ENCODE assay signal across 23 mouse cellular contexts in genomic region chr5:74380045-74380444, GRCm38 (mm10).
A peak's percentile ranks its signal among the peaks of the same experiment; 100 is the strongest.
DNase-seq lines count a peak whose midpoint lies in the region; ATAC-seq and TF ChIP-seq lines count a peak whose summit lies in the region.
"Had no signal": no experiment of that assay in that cellular context is flagged by ENCODE, and none has a peak within 500 bp of the region (broad histone marks: within the 10 kb centered on the region; RNA-seq: fewer than 3 reads in every experiment).

No protein-coding gene starts in this region.

- no peak for DNase-seq in heart, adult 9 months (ENCODE audit: low spot score in 2 of 2)
- no peak for DNase-seq in heart, postnatal 4 days
- no peak for DNase-seq in stomach, postnatal 0 days (ENCODE audit: low spot score)
- DNase-seq: adrenal gland, adult 2 months; adrenal gland, postnatal 36 days; cerebellum, adult 11 months; cerebellum, adult 8-10 months; cerebellum, postnatal 14 days; embryo, embryonic 11 days; gastrocnemius, postnatal 10 days; heart, postnatal 36 days had no signal

- no peak for TF ChIP-seq EP300 in stomach, postnatal 0 days (optimal IDR thresholded peaks at IDR 0.05)

- no peak overlapping the region for H3K9ac ChIP-seq in heart, embryonic 11.5 days (ENCODE audit: low read depth, low read length)
- no peak overlapping the region for H3K9ac ChIP-seq in heart, embryonic 16.5 days (ENCODE audit: low read length)
- no peak overlapping the region for H3K9ac ChIP-seq in stomach, embryonic 15.5 days
- no peak overlapping the region for H3K9ac ChIP-seq in stomach, postnatal 0 days (ENCODE audit: low read length)
- H3K9ac ChIP-seq: embryonic facial prominence, embryonic 12.5 days; forebrain, embryonic 12.5 days; hindbrain, embryonic 12.5 days had no signal

- no peak overlapping the region for H3K4me2 ChIP-seq in heart, embryonic 11.5 days
- no peak overlapping the region for H3K4me2 ChIP-seq in heart, embryonic 16.5 days (ENCODE audit: low read depth, low read length)
- no peak overlapping the region for H3K4me2 ChIP-seq in stomach, embryonic 15.5 days
- H3K4me2 ChIP-seq in stomach, postnatal 0 days (replicated peaks; ENCODE audit: low read depth) = no peak overlapping the region
- H3K4me2 ChIP-seq: embryonic facial prominence, embryonic 12.5 days; forebrain, embryonic 12.5 days; hindbrain, embryonic 12.5 days had no signal

- TF ChIP-seq CTCF in stomach, postnatal 0 days (IDR thresholded peaks at IDR 0.05; ENCODE audit: low read depth) = no peak

- peak overlapping the region; percentile 29; the same call in 1 of the 2 replicates for H3K27ac ChIP-seq in heart, embryonic 11.5 days (ENCODE audit: low read depth, low read length)
- H3K27ac ChIP-seq in heart, embryonic 16.5 days (ENCODE audit: low read length) = 0 out of 2 replicates have a peak overlapping the region, but pooled peaks have one; percentile 16
- peak overlapping the region; percentile 12; the same call in 1 of the 2 replicates for H3K27ac ChIP-seq in stomach, embryonic 15.5 days
- H3K27ac ChIP-seq in stomach, postnatal 0 days (replicated peaks) = no peak overlapping the region
- H3K27ac ChIP-seq: embryonic facial prominence, embryonic 12.5 days; forebrain, embryonic 12.5 days; hindbrain, embryonic 12.5 days had no signal

- H3K4me1 ChIP-seq in heart, embryonic 11.5 days (ENCODE audit: control insufficient read depth, insufficient read depth, low read length) = no peaks in the 10 kb centered on the region; the same call in 1 of the 2 replicates
- no peaks in the 10 kb centered on the region for H3K4me1 ChIP-seq in heart, embryonic 16.5 days (ENCODE audit: control insufficient read depth, insufficient read depth, low read length)
- H3K4me1 ChIP-seq in stomach, embryonic 15.5 days = 0 out of 2 replicates have a peak, but pooled peaks cover 8% of the 10 kb centered on the region
- H3K4me1 ChIP-seq in stomach, postnatal 0 days (replicated peaks; ENCODE audit: control insufficient read depth, insufficient read depth) = no peaks in the 10 kb centered on the region
- H3K4me1 ChIP-seq: forebrain, embryonic 12.5 days; hindbrain, embryonic 12.5 days had no signal

- no peak for ATAC-seq in heart, embryonic 11.5 days (replicated peaks; ENCODE audit: insufficient number of reproducible peaks, low FRiP score, low TSS enrichment)
- no peak for ATAC-seq in heart, embryonic 16.5 days (replicated peaks; ENCODE audit: extremely low read depth, insufficient read depth, low FRiP score)
- ATAC-seq in stomach, embryonic 15.5 days (ENCODE audit: insufficient read depth, low FRiP score, low read depth) = no peak
- no peak for ATAC-seq in stomach, postnatal 0 days (ENCODE audit: low FRiP score, low TSS enrichment)
- ATAC-seq: forebrain, embryonic 16.5 days; hindbrain, embryonic 16.5 days; inflammation-experienced regulatory T-cells, adult 6 months; intestine, postnatal 0 days; Patski had no signal

- WGBS in heart, embryonic 11.5 days (ENCODE audit: insufficient replicate concordance) = 42% methylated on average over 5 of the region's 5 CpGs
- 48% methylated on average over 5 of the region's 5 CpGs for WGBS in heart, embryonic 16.5 days
- 46% methylated on average over 5 of the region's 5 CpGs for WGBS in stomach, embryonic 15.5 days
- WGBS in stomach, postnatal 0 days = 30% methylated on average over 5 of the region's 5 CpGs

- no peaks in the 10 kb centered on the region for H3K9me3 ChIP-seq in heart, embryonic 11.5 days (replicated peaks; ENCODE audit: control insufficient read depth, low read length)
- no peaks in the 10 kb centered on the region for H3K9me3 ChIP-seq in heart, embryonic 16.5 days (replicated peaks; ENCODE audit: control insufficient read depth, low read length)
- no peaks in the 10 kb centered on the region for H3K9me3 ChIP-seq in stomach, embryonic 15.5 days
- no peaks in the 10 kb centered on the region for H3K9me3 ChIP-seq in stomach, postnatal 0 days (ENCODE audit: control insufficient read depth, low read length)
- H3K9me3 ChIP-seq: embryonic facial prominence, embryonic 12.5 days; forebrain, embryonic 12.5 days; hindbrain, embryonic 12.5 days had no signal

- no peaks in the 10 kb centered on the region for H3K27me3 ChIP-seq in heart, embryonic 11.5 days (ENCODE audit: control insufficient read depth, insufficient read depth, low read length)
- no peaks in the 10 kb centered on the region for H3K27me3 ChIP-seq in heart, embryonic 16.5 days (ENCODE audit: control insufficient read depth, insufficient read depth, low read length)
- H3K27me3 ChIP-seq in stomach, embryonic 15.5 days (replicated peaks) = no peaks in the 10 kb centered on the region
- no peaks in the 10 kb centered on the region for H3K27me3 ChIP-seq in stomach, postnatal 0 days (ENCODE audit: control insufficient read depth, insufficient read depth, low read length)
- H3K27me3 ChIP-seq: CH12.LX; embryonic facial prominence, embryonic 12.5 days; forebrain, embryonic 12.5 days; hindbrain, embryonic 12.5 days; Patski had no signal

- H3K4me3 ChIP-seq in heart, embryonic 11.5 days (ENCODE audit: low read depth, low read length) = no peak overlapping the region
- no peak overlapping the region for H3K4me3 ChIP-seq in heart, embryonic 16.5 days (ENCODE audit: low read length)
- no peak overlapping the region for H3K4me3 ChIP-seq in stomach, embryonic 15.5 days (replicated peaks)
- H3K4me3 ChIP-seq in stomach, postnatal 0 days (ENCODE audit: low read depth, low read length) = no peak overlapping the region
- H3K4me3 ChIP-seq: embryonic facial prominence, embryonic 12.5 days; forebrain, embryonic 12.5 days; hindbrain, embryonic 12.5 days had no signal

- no peaks in the 10 kb centered on the region for H3K36me3 ChIP-seq in heart, embryonic 11.5 days (ENCODE audit: control insufficient read depth, insufficient read depth, low read length)
- H3K36me3 ChIP-seq in heart, embryonic 16.5 days (ENCODE audit: control insufficient read depth, insufficient read depth) = no peaks in the 10 kb centered on the region
- no peaks in the 10 kb centered on the region for H3K36me3 ChIP-seq in stomach, embryonic 15.5 days
- H3K36me3 ChIP-seq in stomach, postnatal 0 days (ENCODE audit: control insufficient read depth, insufficient read depth, low read length) = no peaks in the 10 kb centered on the region
- H3K36me3 ChIP-seq: embryonic facial prominence, embryonic 12.5 days; forebrain, embryonic 12.5 days; hindbrain, embryonic 12.5 days had no signal
